Mouse (Mus musculus): ENCODE data around the gene Foxp1.

GRCm38 (mm10) chr6:99484884-99485216 lies 37.7 kb downstream of the Foxp1 start:
- TF ChIP-seq TBP (IDR thresholded peaks at IDR 0.05; ENCODE audit: low read depth, low read length) (no peak), CTCF (IDR thresholded peaks at IDR 0.05 in 2 of 3, conservative IDR thresholded peaks at IDR 0.05 in 1 of 3; ENCODE audit: control insufficient read depth in 1 of 3, insufficient read depth in 1 of 3, low read depth in 2 of 3, low read length in 3 of 3, poor library complexity in 1 of 3, severe bottlenecking in 1 of 3) (no peak), POLR2AphosphoS5 (IDR thresholded peaks at IDR 0.05; ENCODE audit: borderline replicate concordance, low read depth, low read length) (no peak)

Measured in MEL (cell line).